Mouse (Mus musculus) lung, postnatal 0 days (tissue): Measurements from ENCODE around the gene Gfra1.

Source experiments
- CTCF ChIP-seq: IDR thresholded peaks from 2 replicates; pipeline ENCODE4 v1.5.1; 2016; ENCODE audit warnings: antibody characterized with exemption, mild to moderate bottlenecking
- EP300 ChIP-seq: IDR thresholded peaks from 2 replicates; pipeline ENCODE4 v1.6.1; 2016; ENCODE audit warnings: antibody characterized with exemption, mild to moderate bottlenecking, control low read depth

DNA sequence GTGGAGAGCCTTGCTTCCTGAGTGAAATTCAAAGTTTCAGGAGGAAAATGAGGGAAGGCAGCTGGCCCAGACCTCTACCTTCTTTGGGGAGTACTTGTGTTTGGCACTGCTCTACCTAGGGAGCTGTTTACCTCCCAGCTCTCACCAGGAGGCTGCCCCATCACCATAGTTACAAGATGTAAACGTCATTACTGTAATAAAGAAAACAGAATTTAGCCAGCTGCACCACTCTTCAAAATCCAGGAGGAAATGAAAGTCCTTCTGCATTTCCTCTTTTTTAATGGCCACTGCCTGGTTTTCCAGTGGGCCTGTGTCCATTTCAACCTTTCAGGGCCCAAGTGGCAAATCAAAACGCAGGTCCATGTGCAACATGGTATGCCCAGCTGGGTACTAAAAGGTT is 101.8 kb downstream of the Gfra1 start:
- TF ChIP-seq EP300 (no peak), CTCF (no peak)
